Mouse (Mus musculus): Measurements from ENCODE around the gene Ppp1r21.

The Ppp1r21 gene

DNA sequence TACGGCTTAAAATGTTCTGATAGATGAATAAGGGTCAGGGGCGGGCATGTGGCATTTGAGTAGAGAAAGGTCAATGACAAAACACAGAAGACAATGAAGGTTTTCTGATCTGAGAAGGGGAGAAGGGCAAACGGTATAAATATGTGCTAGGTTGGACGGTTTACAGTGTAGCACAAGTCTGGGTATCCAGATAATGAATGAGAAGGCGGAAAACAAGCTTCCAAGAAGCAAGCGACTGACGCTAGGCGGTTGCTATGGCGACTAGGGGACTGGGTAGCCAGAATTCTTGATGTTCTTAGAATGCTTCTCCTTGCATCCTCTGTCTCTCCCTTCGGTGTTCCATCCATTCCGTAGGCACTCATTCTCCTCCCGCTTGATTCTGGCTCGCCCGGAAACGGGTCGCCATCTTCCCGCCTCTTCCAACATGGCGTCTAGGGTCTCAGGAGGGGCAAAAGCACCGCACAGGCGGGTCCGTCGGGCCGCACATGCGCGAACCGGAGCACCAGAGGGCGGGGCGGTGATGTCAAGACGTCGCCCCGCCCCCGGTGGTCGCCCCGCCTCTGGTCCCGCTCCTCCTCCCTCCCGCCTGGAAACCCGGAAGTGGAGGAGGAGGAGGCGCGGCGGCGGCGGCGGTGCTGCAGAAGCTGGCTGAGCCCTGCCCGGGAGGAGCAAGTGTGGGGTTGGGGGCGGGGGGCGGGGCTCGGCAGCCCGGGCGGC, at the start of gene Ppp1r21:
Gene Ppp1r21, plus strand, starts transcription at position 600 of the 717 bp plus-strand sequence.
- DNase-seq (ENCODE audit: low read depth, low spot score) = peak; percentile 97

GRCm38 (mm10) chr17:88480369-88480768, 49.5 kb upstream of the Ppp1r21 start:
- DNase-seq (ENCODE audit: low read depth, low spot score) = peak; percentile 37

GRCm38 (mm10) chr17:88481062-88481461, 48.9 kb upstream of the Ppp1r21 start:
- DNase-seq (ENCODE audit: low read depth, low spot score) = no peak

DNA sequence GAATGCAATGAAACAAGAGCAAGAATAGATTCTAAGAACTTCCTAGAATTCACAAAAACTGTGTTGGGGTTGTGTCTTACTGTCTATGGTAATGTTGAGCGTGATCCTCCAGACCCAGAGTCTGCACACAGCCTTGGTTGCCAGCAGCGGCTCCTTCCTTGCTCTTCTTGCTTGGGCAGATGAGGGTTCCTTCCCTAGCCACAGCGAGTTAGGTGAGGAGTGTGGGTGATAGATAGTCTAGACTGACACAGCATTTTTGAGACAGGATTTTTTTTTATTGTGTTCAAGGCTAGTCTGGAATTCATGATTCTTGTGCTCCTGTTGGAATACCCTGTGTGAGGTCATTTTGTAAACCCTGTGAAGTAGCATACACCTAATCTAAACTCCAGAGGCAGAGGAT, 48.3 kb upstream of the Ppp1r21 start:
- DNase-seq (ENCODE audit: low read depth, low spot score) = no peak

DNA sequence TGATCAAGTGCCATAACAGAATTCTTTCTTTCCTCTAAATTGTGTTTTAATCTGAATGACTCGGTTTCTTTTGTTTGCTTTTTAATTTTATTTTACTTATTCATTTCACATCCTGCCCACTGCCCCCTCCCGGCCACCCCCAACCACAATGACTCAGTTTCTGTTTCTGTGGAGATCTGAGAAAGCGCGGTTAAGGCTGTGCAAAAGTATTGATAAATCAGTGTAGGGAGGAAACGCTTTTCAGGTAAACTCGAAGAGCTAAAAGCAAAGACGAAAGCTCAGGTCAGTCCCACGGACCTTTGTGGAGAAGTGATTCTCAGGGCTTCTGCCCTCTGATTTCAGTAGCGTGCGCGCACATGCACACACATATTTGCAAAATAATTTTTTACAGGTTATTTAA, 45.4 kb upstream of the Ppp1r21 start:
- peak; percentile 40 for DNase-seq (ENCODE audit: low read depth, low spot score)

GRCm38 (mm10) chr17:88484951-88485350, 45.0 kb upstream of the Ppp1r21 start:
- no peak for DNase-seq (ENCODE audit: low read depth, low spot score)

- no peak for DNase-seq (ENCODE audit: low read depth, low spot score)
These were observed 39.4 kb upstream of the Ppp1r21 start for GRCm38 (mm10) chr17:88490546-88490945.

DNA sequence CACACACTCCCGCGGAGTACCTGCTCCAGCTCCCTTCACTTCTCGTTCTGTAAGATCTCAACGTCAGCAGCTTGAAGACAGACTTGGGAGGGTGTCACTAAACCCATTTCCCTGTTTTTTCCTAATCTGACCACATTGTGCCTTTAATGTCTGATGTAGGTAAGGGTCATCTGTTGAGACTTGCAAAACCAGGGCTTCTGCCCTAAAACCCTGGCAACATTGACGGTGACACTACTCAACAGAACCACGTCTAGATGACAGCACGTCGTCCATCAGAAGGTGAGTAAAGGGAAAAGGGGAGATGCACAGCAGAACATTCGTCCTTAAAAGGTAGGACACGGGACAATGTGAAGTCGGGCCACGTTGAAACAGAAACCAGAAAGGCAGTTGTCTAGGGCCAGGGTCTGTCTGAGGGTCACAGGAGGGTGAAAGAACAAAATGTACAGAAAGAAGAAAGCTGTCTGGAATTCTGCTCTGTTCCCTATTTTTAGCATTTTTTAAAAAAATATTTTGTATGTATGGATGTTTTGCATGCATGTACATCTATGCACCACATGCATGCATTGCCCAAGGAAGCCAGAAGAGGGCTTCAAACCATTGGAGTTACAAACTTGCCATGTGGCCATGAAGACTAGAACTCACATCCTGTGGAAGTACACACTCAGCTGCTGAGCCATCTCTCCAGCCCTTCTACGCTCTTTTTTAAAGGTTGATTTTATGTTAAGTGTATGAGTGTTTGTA, 38.4 kb upstream of the Ppp1r21 start:
- no peak for DNase-seq (ENCODE audit: low read depth, low spot score)

DNA sequence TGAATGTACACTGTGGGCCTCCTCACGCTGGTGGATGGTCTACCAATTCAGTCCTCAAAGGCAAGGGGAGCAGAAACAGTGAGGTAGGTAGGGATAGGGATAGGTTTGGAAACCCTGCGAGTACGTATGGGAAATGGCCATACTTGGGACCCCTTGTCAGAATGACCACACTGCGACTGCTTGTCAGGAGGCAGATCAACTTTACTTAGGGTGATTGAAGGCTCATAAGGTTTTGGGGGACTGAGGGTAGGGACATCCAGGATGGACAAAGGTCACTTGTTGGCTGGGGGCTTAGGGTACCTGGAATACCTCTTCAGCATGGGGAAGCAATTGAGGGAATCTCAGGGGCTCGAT, 37.8 kb upstream of the Ppp1r21 start:
- no peak for DNase-seq (ENCODE audit: low read depth, low spot score)

GRCm38 (mm10) chr17:88493551-88493950, 36.4 kb upstream of the Ppp1r21 start:
- DNase-seq (ENCODE audit: low read depth, low spot score) = no peak

GRCm38 (mm10) chr17:88494121-88494771, 35.7 kb upstream of the Ppp1r21 start:
- no peak for DNase-seq (ENCODE audit: low read depth, low spot score)

DNA sequence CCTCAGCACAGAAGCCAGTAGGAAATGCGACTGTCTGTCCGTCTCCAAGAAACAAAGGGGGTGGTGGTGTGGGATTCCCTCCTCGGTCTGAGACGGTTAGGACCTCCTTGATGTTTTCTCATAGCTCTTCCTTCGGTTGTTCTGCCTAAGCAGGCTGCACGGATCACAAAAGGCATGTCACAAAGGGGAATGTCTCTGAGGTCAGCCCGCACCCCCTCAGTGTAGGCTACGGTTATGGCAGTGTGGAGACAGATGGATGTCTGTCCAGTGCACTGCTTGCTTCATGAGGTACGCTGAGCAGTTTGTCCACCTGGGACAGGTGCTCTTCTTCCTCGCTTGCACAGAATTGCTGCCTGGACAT, 35.2 kb upstream of the Ppp1r21 start:
- no peak for DNase-seq (ENCODE audit: low read depth, low spot score)

- no peak for DNase-seq (ENCODE audit: low read depth, low spot score)
These were observed 31.7 kb upstream of the Ppp1r21 start for GRCm38 (mm10) chr17:88498090-88498682.

- no peak for DNase-seq (ENCODE audit: low read depth, low spot score)
These were observed 25.9 kb upstream of the Ppp1r21 start for GRCm38 (mm10) chr17:88504056-88504455.

GRCm38 (mm10) chr17:88505275-88505723, 24.6 kb upstream of the Ppp1r21 start:
- DNase-seq (ENCODE audit: low read depth, low spot score) = no peak

DNA sequence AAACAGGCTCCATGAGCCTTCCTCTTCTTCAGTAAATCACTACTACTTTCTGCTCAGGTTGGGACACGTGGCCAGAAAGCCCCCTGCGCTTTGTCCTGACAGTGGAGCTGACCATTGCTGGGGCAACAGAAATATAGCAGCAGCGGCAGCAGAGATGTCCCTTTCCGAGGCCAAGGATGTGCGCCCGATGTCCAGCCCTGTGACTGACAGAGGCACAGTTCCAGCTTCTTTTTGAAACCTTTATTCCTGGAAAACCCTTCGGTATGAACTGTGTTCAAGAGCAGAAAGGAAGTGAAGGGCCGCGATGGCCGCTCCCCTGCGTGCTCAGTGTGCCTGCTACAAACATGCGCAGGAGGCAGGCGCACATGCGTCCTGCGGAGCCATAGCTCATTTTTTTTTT, 24.0 kb upstream of the Ppp1r21 start:
- no peak for DNase-seq (ENCODE audit: low read depth, low spot score)

DNA sequence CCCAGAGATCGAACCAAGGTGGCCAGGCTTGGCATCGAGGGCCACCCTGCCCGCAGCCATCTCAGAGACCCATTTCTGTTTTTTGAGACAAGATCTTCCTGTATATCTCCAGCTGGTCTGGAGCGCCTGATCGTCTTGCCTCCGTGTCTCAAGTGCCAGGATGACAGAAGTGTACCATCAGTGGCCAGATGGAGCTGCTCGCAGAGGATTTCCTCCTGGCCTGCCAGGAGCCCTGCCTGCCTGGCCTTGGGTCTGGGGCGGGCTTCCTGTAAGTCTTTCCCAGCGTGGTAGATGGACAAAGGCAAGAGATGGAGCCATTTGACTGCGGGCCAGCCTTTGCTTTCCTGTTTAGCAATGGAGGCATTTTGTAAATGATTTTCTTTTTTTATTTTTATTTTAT, 22.5 kb upstream of the Ppp1r21 start:
- DNase-seq (ENCODE audit: low read depth, low spot score) = no peak

DNA sequence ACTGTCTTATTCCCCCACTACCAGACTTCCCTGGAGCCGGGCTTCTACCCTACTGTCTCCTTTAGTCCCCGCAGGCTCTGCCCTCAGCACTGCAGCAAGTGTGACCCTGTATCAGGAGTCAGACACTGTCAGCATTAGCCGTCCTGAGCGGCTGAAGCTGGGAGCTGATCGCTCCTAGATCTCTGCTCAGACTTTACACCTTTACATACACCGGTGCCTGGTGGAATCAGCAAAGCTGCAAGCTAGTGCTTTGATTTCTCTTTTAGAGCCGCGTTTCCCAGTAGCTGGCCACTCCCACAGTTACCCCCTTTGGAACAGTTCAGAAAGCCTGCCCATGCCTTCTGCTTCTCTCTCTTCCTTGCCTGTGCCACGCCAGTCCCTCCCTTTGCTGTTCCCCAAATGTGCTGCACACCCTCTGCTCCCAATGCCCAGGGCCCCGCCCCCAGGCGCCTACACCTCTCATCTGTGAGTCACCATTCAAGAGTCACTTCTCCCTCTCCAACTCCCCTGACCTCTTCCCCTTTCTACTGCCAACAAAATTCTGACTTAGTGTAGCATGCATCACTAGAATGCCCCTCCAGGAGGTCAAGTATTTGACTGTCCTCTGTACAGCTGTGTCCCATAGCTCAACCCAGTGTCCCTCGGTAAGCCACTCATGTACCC, 20.9 kb upstream of the Ppp1r21 start:
- DNase-seq (ENCODE audit: low read depth, low spot score) = peak; percentile 19

DNA sequence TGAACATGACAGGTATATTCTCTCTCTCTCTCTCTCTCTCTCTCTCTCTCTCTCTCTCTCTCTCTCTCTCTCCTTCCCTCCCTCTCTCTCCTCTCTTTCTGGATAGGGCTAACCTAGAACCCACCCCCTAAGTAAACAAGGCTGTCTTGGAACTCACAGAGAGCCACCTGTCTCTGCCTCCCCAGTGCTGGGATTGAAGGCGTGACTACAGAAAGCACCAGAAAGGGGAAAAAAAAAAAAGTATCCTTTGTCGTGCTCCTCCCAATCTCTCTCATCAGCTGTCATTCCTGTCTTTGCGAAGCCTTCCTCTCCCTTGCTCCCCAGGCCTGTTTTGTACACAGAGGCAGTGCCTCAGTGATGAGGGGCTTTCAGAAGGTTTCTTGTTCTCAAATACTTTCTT, 19.9 kb upstream of the Ppp1r21 start:
- DNase-seq (ENCODE audit: low read depth, low spot score) = no peak

DNA sequence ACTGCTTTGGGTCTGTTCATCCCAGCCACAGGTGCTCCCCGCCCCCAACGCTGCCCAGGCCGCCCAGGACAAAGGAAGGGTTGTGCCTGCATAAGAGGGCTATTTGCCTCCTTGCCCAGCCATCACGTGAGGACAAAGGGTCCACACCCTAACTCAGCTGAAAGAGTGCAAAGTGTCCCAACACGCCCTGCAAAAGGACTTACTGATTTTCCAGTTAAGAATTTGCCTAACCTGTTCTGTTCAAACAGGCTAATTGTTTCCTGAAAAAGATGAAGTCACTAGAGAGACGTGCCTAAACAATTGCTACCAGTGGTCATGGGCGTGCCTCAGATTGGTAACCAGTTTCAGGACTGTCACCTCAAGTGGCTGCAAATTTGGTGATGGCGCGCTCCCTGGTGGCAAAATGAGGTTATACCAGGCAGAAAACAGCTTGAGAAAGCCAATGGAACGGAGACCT, 18.8 kb upstream of the Ppp1r21 start:
- peak; percentile 79 for DNase-seq (ENCODE audit: low read depth, low spot score)

- DNase-seq (ENCODE audit: low read depth, low spot score) = no peak
These were observed 13.4 kb upstream of the Ppp1r21 start for GRCm38 (mm10) chr17:88516477-88516876.

- DNase-seq (ENCODE audit: low read depth, low spot score) = no peak
These were observed 2.1 kb upstream of the Ppp1r21 start for GRCm38 (mm10) chr17:88527781-88528180.
